Mouse (Mus musculus): ENCODE data around the gene Tfb2m.

DNA sequence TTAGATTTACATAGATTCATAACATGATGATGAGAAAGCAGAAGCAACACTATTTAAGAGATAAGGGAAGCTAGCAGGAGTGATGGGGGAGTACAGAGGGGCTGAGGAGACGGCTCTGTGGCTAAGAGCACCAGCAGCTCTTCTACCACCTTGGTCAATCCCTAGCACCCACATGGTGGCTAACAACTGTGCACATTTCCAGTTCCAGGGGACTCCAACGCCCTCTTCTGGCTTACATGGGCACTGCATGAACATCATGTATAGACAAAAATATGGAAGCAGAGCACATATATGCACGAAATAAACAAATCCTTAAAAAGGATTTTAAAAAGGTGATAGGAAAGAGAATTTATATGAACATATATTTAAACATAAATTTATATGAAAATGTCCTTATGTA lies 4.6 kb downstream of the Tfb2m start:
- TF ChIP-seq CTCF (IDR thresholded peaks at IDR 0.05; ENCODE audit: control insufficient read depth, insufficient read depth, low read length) (no peak), POLR2A (IDR thresholded peaks at IDR 0.05; ENCODE audit: borderline replicate concordance, control insufficient read depth, low read depth, low read length) (no peak)

All from bone marrow, adult 2 months (tissue).